Mouse (Mus musculus): ENCODE data around the gene Siae. TPM values are rescaled to one million over a fixed set of nuclear protein-coding genes. Genes with fewer than 3 reads are reported as not detected.

Siae gene
- total RNA-seq, 2 experiments from 2014 or later, result 14.4 to 19.2 TPM

GRCm38 (mm10) chr9:37655961-37656360 lies 100.5 kb downstream of the Siae start:
- intact Hi-C loops (cut with DNase I), result no loop called here
- no peak for DNase-seq (ENCODE audit: low spot score in 2 of 2)

GRCm38 (mm10) chr9:37656439-37656881 lies 101.0 kb downstream of the Siae start:
- no peak for DNase-seq (ENCODE audit: low spot score in 2 of 2)
- intact Hi-C loops (cut with DNase I), result no loop called here

GRCm38 (mm10) chr9:37656931-37657481 lies 101.5 kb downstream of the Siae start, which contains the start of gene Tbrg1:
Tbrg1 (minus strand) TSS chr9:37657312.
- intact Hi-C loops (cut with DNase I), result no loop called here
- DNase-seq (ENCODE audit: low spot score in 2 of 2), result peak; percentile 57 to 75

GRCm38 (mm10) chr9:37659413-37659812 lies 103.9 kb downstream of the Siae start:
- intact Hi-C loops (cut with DNase I), result no loop called here
- DNase-seq (ENCODE audit: low spot score in 2 of 2), result no peak

GRCm38 (mm10) chr9:37663210-37663609 lies 107.7 kb downstream of the Siae start:
- DNase-seq (ENCODE audit: low spot score in 2 of 2), result no peak
- intact Hi-C loops (cut with DNase I), result no loop called here

GRCm38 (mm10) chr9:37664604-37665003 lies 109.1 kb downstream of the Siae start:
- DNase-seq (ENCODE audit: low spot score in 2 of 2), result no peak
- intact Hi-C loops (cut with DNase I), result no loop called here

- intact Hi-C loops (cut with DNase I), result no loop called here
- DNase-seq (ENCODE audit: low spot score in 2 of 2), result no peak
These were observed 110.5 kb downstream of the Siae start for GRCm38 (mm10) chr9:37666045-37666444.

- intact Hi-C loops (cut with DNase I), result no loop called here
- DNase-seq (ENCODE audit: low spot score in 2 of 2), result no peak
These were observed 113.6 kb downstream of the Siae start, which contains the start of gene Panx3 for GRCm38 (mm10) chr9:37669115-37669514. Panx3 (minus strand) TSS chr9:37669235.

- intact Hi-C loops (cut with DNase I), result loop anchor here (10.0 kb wide), 2 partner anchors 145 to 235 kb away; no protein-coding TSS in a partner anchor
These were observed 114.2 kb downstream of the Siae start for GRCm38 (mm10) chr9:37669678-37670077.

GRCm38 (mm10) chr9:37670261-37670660 lies 114.8 kb downstream of the Siae start:
- intact Hi-C loops (cut with DNase I), result loop anchor here (10.0 kb wide), 2 partner anchors 145 to 235 kb away; no protein-coding TSS in a partner anchor
- DNase-seq (ENCODE audit: low spot score in 2 of 2), result no peak

More at GRCm38 (mm10) chr9:37669678-37670077, 114.2 kb downstream of the Siae start:
- no peak for DNase-seq (ENCODE audit: low spot score in 2 of 2)

GRCm38 (mm10) chr9:37675287-37675686 lies 119.8 kb downstream of the Siae start:
- peak; percentile 45 to 52 for DNase-seq (ENCODE audit: low spot score in 2 of 2)
- intact Hi-C loops (cut with DNase I), result loop anchor here (10.0 kb wide), 2 partner anchors 140 to 230 kb away; no protein-coding TSS in a partner anchor

GRCm38 (mm10) chr9:37681123-37681522 lies 125.6 kb downstream of the Siae start:
- DNase-seq (ENCODE audit: low spot score in 2 of 2), result peak; percentile 29 to 43

GRCm38 (mm10) chr9:37687288-37687940 lies 131.9 kb downstream of the Siae start:
- peak; percentile 39 to 43 for DNase-seq (ENCODE audit: low spot score in 2 of 2)
- intact Hi-C loops (cut with DNase I), result no loop called here

More at GRCm38 (mm10) chr9:37681123-37681522, 125.6 kb downstream of the Siae start:
- intact Hi-C loops (cut with DNase I), result no loop called here

GRCm38 (mm10) chr9:37687941-37688303 lies 132.4 kb downstream of the Siae start:
- intact Hi-C loops (cut with DNase I), result no loop called here
- DNase-seq (ENCODE audit: low spot score in 2 of 2), result peak in 1 of 2 experiments; percentile 30

- no peak for DNase-seq (ENCODE audit: low spot score in 2 of 2)
- intact Hi-C loops (cut with DNase I), result loop anchor here (1.0 kb wide), 1 partner anchor 242 kb away; no protein-coding TSS in a partner anchor
These were observed 134.6 kb downstream of the Siae start for GRCm38 (mm10) chr9:37689970-37690686.

Other genes starting within 250 kb of the Siae start
- 1 to 10 TPM; 2.0 TPM for gene Ccdc15, start 207.3 kb upstream of the Siae start, total RNA-seq (2021)
- 10 to 100 TPM; 58.0 to 61.6 TPM for gene Hepacam, start 188.3 kb upstream of the Siae start, total RNA-seq (2021)
- 10 to 100 TPM in 1 of 2 experiments, 1 to 10 TPM in 1; 7.1 to 10.0 TPM for gene Robo4, start 153.8 kb upstream of the Siae start, total RNA-seq (2021)
- 10 to 100 TPM; 45.1 to 58.9 TPM for gene Robo3, start 122.5 kb upstream of the Siae start, total RNA-seq (2021)
- gene Msantd2, start 66.4 kb upstream of the Siae start, total RNA-seq (2021), result 10 to 100 TPM; 19.2 to 28.3 TPM
- 10 to 100 TPM; 28.8 to 34.2 TPM for gene Esam, start 27.6 kb upstream of the Siae start, total RNA-seq (2021)
- 1 to 10 TPM; 2.8 TPM for gene Vsig2, start 16.4 kb upstream of the Siae start, total RNA-seq (2021)
- gene Nrgn, start 2.8 kb upstream of the Siae start, total RNA-seq (2021), result 1,000 to 10,000 TPM; 2,700 to 3,013 TPM
- gene Spa17, start 58.0 kb downstream of the Siae start, total RNA-seq (2021), result 1 to 10 TPM; 1.3 TPM
- 10 to 100 TPM; 52.8 to 59.8 TPM for gene Tbrg1, start 101.6 kb downstream of the Siae start, total RNA-seq (2021)
- gene Panx3, start 113.5 kb downstream of the Siae start, total RNA-seq (2021), result not detected
- not detected for gene Olfr160, start 160.6 kb downstream of the Siae start, total RNA-seq (2021)
- gene Olfr874, start 189.4 kb downstream of the Siae start, total RNA-seq (2021), result not detected
- gene Olfr875, start 216.2 kb downstream of the Siae start, total RNA-seq (2021), result not detected
- not detected for gene Olfr876, start 247.3 kb downstream of the Siae start, total RNA-seq (2021)